Mouse (Mus musculus) embryonic fibroblast, embryonic 13.5 days (primary cell): ENCODE data around the gene Cd27. TPM values are rescaled to one million over a fixed set of nuclear protein-coding genes. Genes with fewer than 3 reads are reported as not detected.

Experiments used
- H3K27ac ChIP-seq: 2 replicates; pipeline ENCODE4 v1.5.1; 2012; ENCODE audit warnings: low read length, control low read depth, inconsistent platforms; ENCODE audit not compliant: insufficient read depth
- H3K4me1 ChIP-seq: 2 replicates; pipeline ENCODE4 v1.6.1; 2011; ENCODE audit warnings: low read length; ENCODE audit not compliant: control insufficient read depth, insufficient read depth
- H3K4me3 ChIP-seq: 2 replicates; pipeline ENCODE4 v1.5.1; 2011; ENCODE audit warnings: mild to moderate bottlenecking, control low read depth, low read length; ENCODE audit not compliant: insufficient read depth
- CTCF ChIP-seq: IDR thresholded peaks from 2 replicates; pipeline ENCODE4 v1.5.1; 2011; ENCODE audit warnings: mild to moderate bottlenecking, control low read depth, low read length, moderate library complexity, borderline replicate concordance; ENCODE audit not compliant: insufficient read depth
- POLR2A ChIP-seq: IDR thresholded peaks from 2 replicates; pipeline ENCODE4 v1.6.1; 2011; ENCODE audit warnings: low read depth, mild to moderate bottlenecking, control low read depth, low read length, moderate library complexity
- polyA plus RNA-seq: library from polyadenylated mRNA; stranded (reverse); fragments of >200 nt; gene quantifications from 2 replicates; pipeline ENCODE4 v1.2.4, GENCODE M21; 2011; ENCODE audit warnings: low read depth; ENCODE audit not compliant: missing spikeins, insufficient read length

The Cd27 gene
- polyA plus RNA-seq, 1 experiment, result not detected

DNA sequence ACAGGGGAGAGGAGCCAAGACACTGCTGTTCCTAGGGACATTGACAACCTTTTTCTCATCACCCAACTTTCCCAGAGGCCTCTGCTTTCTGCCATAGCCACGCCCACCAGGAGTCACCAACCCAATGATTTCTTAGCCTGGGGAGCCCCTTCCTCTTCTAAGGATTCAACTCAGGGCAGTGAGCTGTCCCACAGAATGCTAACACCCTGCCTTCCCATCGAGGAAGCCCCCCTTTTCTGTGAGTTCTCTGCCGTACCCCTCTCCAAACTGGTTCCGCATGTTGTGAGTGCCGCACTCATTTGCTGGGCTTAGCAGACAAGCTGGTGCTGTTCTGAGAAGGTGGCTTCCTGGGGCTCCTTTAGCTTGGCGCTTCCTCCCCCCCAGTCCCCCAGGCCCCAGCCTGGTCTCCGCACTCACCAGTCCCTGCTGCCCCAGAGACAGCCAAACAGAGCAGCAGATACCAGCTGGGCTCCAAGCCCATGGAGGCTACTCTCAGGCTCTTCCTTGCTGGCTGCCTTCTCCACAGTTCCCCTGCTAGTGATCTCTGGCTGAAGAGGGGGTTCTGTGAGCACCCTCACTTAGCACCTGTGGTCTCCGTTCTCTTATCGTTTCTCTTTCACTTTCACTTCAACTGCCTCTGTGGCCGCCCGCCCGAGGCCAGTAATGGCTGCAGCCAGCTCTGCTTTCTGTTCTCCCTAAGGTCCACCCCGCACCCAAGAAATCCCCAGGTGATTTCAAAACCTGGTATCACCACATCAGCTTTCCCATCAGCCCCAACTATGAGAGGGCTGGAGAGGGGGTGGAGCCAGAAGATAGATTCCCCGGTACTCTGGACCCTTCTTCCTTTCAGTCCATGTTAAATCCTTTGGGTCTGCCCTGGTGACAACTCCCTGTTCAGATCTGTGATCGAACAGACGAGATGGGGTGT lies 5.4 kb downstream of the Cd27 start, which contains the start of gene Tapbpl:
TSS of gene Tapbpl (minus strand) at position 744 of the 928 bp plus-strand sequence.
- Histone ChIP-seq H3K27ac (0 out of 2 replicates have a peak within 1 kb of the TSS, but pooled peaks have one; percentile 18), H3K4me3 (peak within 1 kb of the TSS; percentile 57), H3K4me1 (no peaks in the 10 kb centered on the region)
- no peak for TF ChIP-seq CTCF
- peak; percentile 76 for TF ChIP-seq POLR2A

- TF ChIP-seq CTCF, result no peak
- TF ChIP-seq POLR2A, result no peak
- H3K4me3 ChIP-seq, result no peak overlapping the region
- no peak overlapping the region for H3K27ac ChIP-seq
- no peaks in the 10 kb centered on the region for H3K4me1 ChIP-seq
Observed at GRCm38 (mm10) chr6:125230571-125230970, 6.2 kb downstream of the Cd27 start.

- no peaks in the 10 kb centered on the region for H3K4me1 ChIP-seq
- H3K4me3 ChIP-seq, result no peak overlapping the region
- TF ChIP-seq POLR2A, result no peak
- TF ChIP-seq CTCF, result peak; percentile 8; the same call in 1 of the 2 replicates
- H3K27ac ChIP-seq, result no peak overlapping the region
Observed at GRCm38 (mm10) chr6:125225518-125226115, 11.2 kb downstream of the Cd27 start.

DNA sequence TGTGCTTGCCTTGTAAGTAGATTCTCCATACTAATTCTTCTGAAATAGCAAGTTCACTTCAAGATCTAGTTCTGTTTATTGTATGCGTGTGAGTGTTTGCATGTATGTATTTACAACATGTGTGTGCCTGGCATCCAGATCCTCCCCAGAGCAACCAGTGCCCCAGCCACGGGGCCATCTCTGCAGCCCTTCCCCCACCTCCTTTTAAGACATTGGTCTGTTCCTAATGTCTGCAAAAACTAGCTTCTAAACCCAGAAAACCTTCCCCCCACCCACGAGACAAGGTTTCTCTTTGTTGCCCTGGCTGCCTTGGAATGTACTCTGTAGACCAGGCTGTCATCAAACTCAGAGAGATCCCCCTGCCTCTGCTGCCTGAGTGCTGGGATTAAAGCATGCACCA lies 14.2 kb downstream of the Cd27 start:
- no peak overlapping the region for H3K27ac ChIP-seq
- no peak for TF ChIP-seq POLR2A
- no peak for TF ChIP-seq CTCF
- no peak overlapping the region for H3K4me3 ChIP-seq
- H3K4me1 ChIP-seq, result no peaks in the 10 kb centered on the region

DNA sequence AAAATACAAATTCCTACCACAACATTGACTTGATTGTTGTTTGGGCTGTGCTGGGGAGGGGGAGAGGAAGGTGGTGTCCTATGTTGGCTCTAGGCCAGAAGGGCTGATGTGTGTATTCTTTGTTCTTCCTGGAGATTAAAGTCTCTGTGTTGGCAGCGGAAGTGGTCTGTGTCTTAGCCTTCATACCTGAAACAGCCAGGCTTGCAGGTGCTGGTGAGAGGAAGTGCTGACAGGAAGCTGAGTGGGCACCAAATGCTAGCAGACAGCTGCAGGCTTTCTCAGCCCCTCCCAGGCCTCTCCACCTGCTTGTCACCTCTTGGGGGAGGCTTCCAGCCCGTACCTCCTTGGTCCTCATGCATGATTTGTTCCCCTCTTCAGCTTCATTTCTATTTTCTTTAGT lies 14.7 kb downstream of the Cd27 start:
- H3K4me1 ChIP-seq, result no peaks in the 10 kb centered on the region
- TF ChIP-seq CTCF (no peak), POLR2A (no peak)
- no peak overlapping the region for H3K4me3 ChIP-seq
- H3K27ac ChIP-seq, result no peak overlapping the region

GRCm38 (mm10) chr6:125221115-125221745 lies 15.6 kb downstream of the Cd27 start:
- no peaks in the 10 kb centered on the region for H3K4me1 ChIP-seq
- no peak for TF ChIP-seq CTCF
- TF ChIP-seq POLR2A, result no peak
- no peak overlapping the region for H3K4me3 ChIP-seq
- H3K27ac ChIP-seq, result no peak overlapping the region

GRCm38 (mm10) chr6:125218963-125219362 lies 17.8 kb downstream of the Cd27 start:
- Histone ChIP-seq H3K4me1 (no peaks in the 10 kb centered on the region), H3K4me3 (no peak overlapping the region), H3K27ac (no peak overlapping the region)
- no peak for TF ChIP-seq CTCF
- TF ChIP-seq POLR2A, result no peak

DNA sequence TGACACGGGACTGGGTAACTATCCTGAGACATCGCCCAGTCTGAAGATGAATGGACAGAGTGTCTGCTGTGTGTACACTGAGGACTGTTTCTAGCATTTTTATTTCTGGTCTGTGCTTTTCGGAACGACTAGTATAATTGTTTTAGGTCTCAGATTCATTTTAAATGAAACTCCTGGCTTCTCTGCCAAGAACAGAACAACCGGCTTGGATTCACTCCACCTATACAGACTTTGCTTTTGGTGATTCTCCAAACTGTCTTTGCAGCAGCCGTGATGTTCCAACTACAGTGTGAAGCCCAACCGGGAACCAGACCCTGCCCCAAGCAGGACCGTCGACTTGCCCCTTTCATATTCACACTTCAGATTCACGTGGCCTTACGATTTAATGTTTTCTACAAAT lies 18.9 kb downstream of the Cd27 start:
- no peak overlapping the region for H3K27ac ChIP-seq
- TF ChIP-seq POLR2A (no peak), CTCF (no peak)
- H3K4me1 ChIP-seq, result no peaks in the 10 kb centered on the region
- no peak overlapping the region for H3K4me3 ChIP-seq

GRCm38 (mm10) chr6:125216898-125217297 lies 19.9 kb downstream of the Cd27 start:
- H3K27ac ChIP-seq, result no peak overlapping the region
- no peak overlapping the region for H3K4me3 ChIP-seq
- no peak for TF ChIP-seq CTCF
- TF ChIP-seq POLR2A, result no peak
- no peaks in the 10 kb centered on the region for H3K4me1 ChIP-seq

GRCm38 (mm10) chr6:125215148-125215954 lies 21.5 kb downstream of the Cd27 start, which contains the start of gene Vamp1:
Gene Vamp1 (plus strand): TSS chr6:125215551.
- peak within 1 kb of the TSS; percentile 62 for H3K4me3 ChIP-seq
- no peaks in the 10 kb centered on the region for H3K4me1 ChIP-seq
- H3K27ac ChIP-seq, result no peak within 1 kb of the TSS
- TF ChIP-seq POLR2A (peak; percentile 90), CTCF (no peak)
